Mouse (Mus musculus): ENCODE measurements around the gene Arhgap25. TPM values are rescaled to one million over a fixed set of nuclear protein-coding genes. Genes with fewer than 3 reads are reported as not detected.
"Not testable (repeated sequence)": the region's sequence is repeated elsewhere in the genome, so short reads cannot be mapped to it uniquely, and the experiment has no call there.

Gene Arhgap25
- 2.1 and 2.5 TPM in 2 replicates for polyA plus RNA-seq (2016; fragmentation: Nextera tagmentation; extraction: Ambion mirVana)

GRCm38 (mm10) chr6:87532953-87533710 is at the start of gene Arhgap25:
Arhgap25 (minus strand) TSS chr6:87533259.
- no peak within 1 kb of the TSS for H3K4me3 ChIP-seq
- no peaks in the 10 kb centered on the region for H3K36me3 ChIP-seq
- 0 out of 2 replicates have a peak, but pooled peaks cover 5% of the 10 kb centered on the region for H3K27me3 ChIP-seq (replicated peaks)
- no peak within 1 kb of the TSS for H3K4me2 ChIP-seq
- ATAC-seq (ENCODE audit: insufficient number of reproducible peaks, low FRiP score), result no peak
- no peak within 1 kb of the TSS for H3K27ac ChIP-seq (ENCODE audit: poor library complexity, severe bottlenecking)
- H3K4me1 ChIP-seq (replicated peaks), result peaks cover 5% of the 10 kb centered on the region; the same call in 1 of the 2 replicates
- H3K9me3 ChIP-seq (replicated peaks), result no peaks in the 10 kb centered on the region
- no peak within 1 kb of the TSS for H3K9ac ChIP-seq
- 54% methylated on average over 14 of the region's 14 CpGs for WGBS

- no peak for ATAC-seq (ENCODE audit: insufficient number of reproducible peaks, low FRiP score)
- Histone ChIP-seq H3K4me2 (peak overlapping the region; percentile 17), H3K27me3 (replicated peaks) (peaks cover 26% of the 10 kb centered on the region; the same call in 1 of the 2 replicates)
These were observed 49.4 kb upstream of the Arhgap25 start for GRCm38 (mm10) chr6:87582456-87582855.

GRCm38 (mm10) chr6:87581581-87581980 is 48.5 kb upstream of the Arhgap25 start:
- H3K4me2 ChIP-seq, result no peak overlapping the region; the same call in 1 of the 2 replicates
- H3K27ac ChIP-seq (ENCODE audit: poor library complexity, severe bottlenecking), result no peak overlapping the region
- peaks cover 17% of the 10 kb centered on the region; the same call in 1 of the 2 replicates for H3K27me3 ChIP-seq (replicated peaks)
- no peaks in the 10 kb centered on the region for H3K9me3 ChIP-seq (replicated peaks)
- no peak for ATAC-seq (ENCODE audit: insufficient number of reproducible peaks, low FRiP score)
- H3K4me3 ChIP-seq, result no peak overlapping the region
- H3K9ac ChIP-seq, result no peak overlapping the region
- no peaks in the 10 kb centered on the region for H3K36me3 ChIP-seq
- H3K4me1 ChIP-seq (replicated peaks), result peaks cover 31% of the 10 kb centered on the region
- 79% methylated on average over 18 of the region's 18 CpGs for WGBS

More at GRCm38 (mm10) chr6:87582456-87582855, 49.4 kb upstream of the Arhgap25 start:
- no peaks in the 10 kb centered on the region for H3K36me3 ChIP-seq
- 26% methylated on average over 6 of the region's 6 CpGs for WGBS
- peaks cover 26% of the 10 kb centered on the region for H3K4me1 ChIP-seq (replicated peaks)
- H3K4me3 ChIP-seq, result no peak overlapping the region
- H3K27ac ChIP-seq (ENCODE audit: poor library complexity, severe bottlenecking), result peak overlapping the region; percentile 78
- no peak overlapping the region for H3K9ac ChIP-seq
- no peaks in the 10 kb centered on the region for H3K9me3 ChIP-seq (replicated peaks)

GRCm38 (mm10) chr6:87581071-87581470 is 48.0 kb upstream of the Arhgap25 start:
- Histone ChIP-seq H3K9ac (no peak overlapping the region), H3K4me3 (no peak overlapping the region), H3K4me1 (replicated peaks) (peaks cover 36% of the 10 kb centered on the region), H3K27me3 (replicated peaks) (peaks cover 15% of the 10 kb centered on the region; the same call in 1 of the 2 replicates), H3K27ac (ENCODE audit: poor library complexity, severe bottlenecking) (no peak overlapping the region), H3K9me3 (replicated peaks) (no peaks in the 10 kb centered on the region), H3K36me3 (no peaks in the 10 kb centered on the region), H3K4me2 (no peak overlapping the region; the same call in 1 of the 2 replicates)
- WGBS, result 79% methylated on average over 15 of the region's 15 CpGs
- no peak for ATAC-seq (ENCODE audit: insufficient number of reproducible peaks, low FRiP score)

- ATAC-seq (ENCODE audit: insufficient number of reproducible peaks, low FRiP score), result no peak
- Histone ChIP-seq H3K27me3 (replicated peaks) (peaks cover 15% of the 10 kb centered on the region; the same call in 1 of the 2 replicates), H3K9ac (no peak overlapping the region), H3K27ac (ENCODE audit: poor library complexity, severe bottlenecking) (no peak overlapping the region), H3K36me3 (no peaks in the 10 kb centered on the region), H3K4me2 (no peak overlapping the region), H3K4me3 (no peak overlapping the region), H3K9me3 (replicated peaks) (no peaks in the 10 kb centered on the region), H3K4me1 (replicated peaks) (peaks cover 26% of the 10 kb centered on the region)
- WGBS, result 20% methylated on average over 9 of the region's 9 CpGs
These were observed 45.2 kb upstream of the Arhgap25 start for GRCm38 (mm10) chr6:87578247-87578646.

- no peaks in the 10 kb centered on the region for H3K36me3 ChIP-seq
- H3K4me3 ChIP-seq, result no peak overlapping the region
- ATAC-seq (ENCODE audit: insufficient number of reproducible peaks, low FRiP score), result no peak
- WGBS, result 27% methylated on average over 4 of the region's 4 CpGs
- H3K9ac ChIP-seq, result no peak overlapping the region
- peaks cover 12% of the 10 kb centered on the region for H3K4me1 ChIP-seq (replicated peaks)
- H3K4me2 ChIP-seq, result no peak overlapping the region
- H3K27ac ChIP-seq (ENCODE audit: poor library complexity, severe bottlenecking), result no peak overlapping the region
- H3K9me3 ChIP-seq (replicated peaks), result no peaks in the 10 kb centered on the region
- H3K27me3 ChIP-seq (replicated peaks), result peaks cover 15% of the 10 kb centered on the region; the same call in 1 of the 2 replicates
These were observed 43.7 kb upstream of the Arhgap25 start for GRCm38 (mm10) chr6:87576648-87577330.

GRCm38 (mm10) chr6:87571863-87572262 is 38.8 kb upstream of the Arhgap25 start:
- not testable (repeated sequence) for H3K36me3 ChIP-seq; H3K4me2 ChIP-seq; H3K4me3 ChIP-seq; H3K27ac ChIP-seq (ENCODE audit: poor library complexity, severe bottlenecking); ATAC-seq (ENCODE audit: insufficient number of reproducible peaks, low FRiP score); H3K4me1 ChIP-seq (replicated peaks); H3K27me3 ChIP-seq (replicated peaks); H3K9ac ChIP-seq; H3K9me3 ChIP-seq (replicated peaks)

- no peak overlapping the region for H3K9ac ChIP-seq
- no peak overlapping the region for H3K27ac ChIP-seq (ENCODE audit: poor library complexity, severe bottlenecking)
- 0 out of 2 replicates have a peak, but pooled peaks cover 5% of the 10 kb centered on the region for H3K27me3 ChIP-seq (replicated peaks)
- H3K4me1 ChIP-seq (replicated peaks), result no peaks in the 10 kb centered on the region
- no peaks in the 10 kb centered on the region for H3K9me3 ChIP-seq (replicated peaks)
- ATAC-seq (ENCODE audit: insufficient number of reproducible peaks, low FRiP score), result no peak
- H3K4me2 ChIP-seq, result no peak overlapping the region
- H3K36me3 ChIP-seq, result no peaks in the 10 kb centered on the region
- H3K4me3 ChIP-seq, result no peak overlapping the region
- 53% methylated on average over 9 of the region's 9 CpGs for WGBS
These were observed 34.9 kb upstream of the Arhgap25 start for GRCm38 (mm10) chr6:87567686-87568593.

GRCm38 (mm10) chr6:87565166-87565565 is 32.1 kb upstream of the Arhgap25 start:
- H3K4me3 ChIP-seq, result no peak overlapping the region
- no peaks in the 10 kb centered on the region for H3K36me3 ChIP-seq
- no peaks in the 10 kb centered on the region for H3K9me3 ChIP-seq (replicated peaks)
- H3K27ac ChIP-seq (ENCODE audit: poor library complexity, severe bottlenecking), result no peak overlapping the region
- no peak overlapping the region for H3K4me2 ChIP-seq
- WGBS, result 77% methylated on average over 5 of the region's 5 CpGs
- no peaks in the 10 kb centered on the region for H3K4me1 ChIP-seq (replicated peaks)
- no peak overlapping the region for H3K9ac ChIP-seq
- 0 out of 2 replicates have a peak, but pooled peaks cover 5% of the 10 kb centered on the region for H3K27me3 ChIP-seq (replicated peaks)
- no peak for ATAC-seq (ENCODE audit: insufficient number of reproducible peaks, low FRiP score)

GRCm38 (mm10) chr6:87564356-87564755 is 31.3 kb upstream of the Arhgap25 start:
- 85% methylated on average over 4 of the region's 4 CpGs for whole genome bisulfite sequencing
- no peak overlapping the region for H3K9ac ChIP-seq
- no peak overlapping the region for H3K27ac ChIP-seq (ENCODE audit: poor library complexity, severe bottlenecking)
- H3K4me2 ChIP-seq, result no peak overlapping the region
- H3K27me3 ChIP-seq (replicated peaks), result 0 out of 2 replicates have a peak, but pooled peaks cover 5% of the 10 kb centered on the region
- no peaks in the 10 kb centered on the region for H3K36me3 ChIP-seq
- no peak overlapping the region for H3K4me3 ChIP-seq
- ATAC-seq (ENCODE audit: insufficient number of reproducible peaks, low FRiP score), result no peak
- no peaks in the 10 kb centered on the region for H3K9me3 ChIP-seq (replicated peaks)
- H3K4me1 ChIP-seq (replicated peaks), result no peaks in the 10 kb centered on the region

Data from heart, embryonic 12.5 days (tissue).